Mouse (Mus musculus) urinary bladder, postnatal 14 days (tissue): ENCODE data around the gene Gm20388.

Experiments used
- DNase-seq: peaks from one replicate; pipeline ENCODE4 v3.0.0; 2021; ENCODE audit warnings: low spot score

The Gm20388 gene

GRCm38 (mm10) chr8:120204736-120205360 lies 294.2 kb downstream of the Gm20388 start:
- DNase-seq = no peak

- no peak for DNase-seq
These were observed 295.3 kb downstream of the Gm20388 start for GRCm38 (mm10) chr8:120205916-120206315.

GRCm38 (mm10) chr8:120207364-120207763 lies 296.7 kb downstream of the Gm20388 start:
- no peak for DNase-seq

GRCm38 (mm10) chr8:120208113-120208512 lies 297.5 kb downstream of the Gm20388 start:
- DNase-seq = no peak

- DNase-seq = no peak
These were observed 300.7 kb downstream of the Gm20388 start for GRCm38 (mm10) chr8:120211345-120211744.

- DNase-seq = no peak
These were observed 302.0 kb downstream of the Gm20388 start for GRCm38 (mm10) chr8:120212596-120212995.

GRCm38 (mm10) chr8:120213229-120213628 lies 302.6 kb downstream of the Gm20388 start:
- no peak for DNase-seq

- DNase-seq = no peak
These were observed 303.3 kb downstream of the Gm20388 start for GRCm38 (mm10) chr8:120213939-120214338.

- DNase-seq = no peak
These were observed 304.9 kb downstream of the Gm20388 start for GRCm38 (mm10) chr8:120215416-120216141.

- peak; percentile 43 for DNase-seq
These were observed 306.5 kb downstream of the Gm20388 start for GRCm38 (mm10) chr8:120216855-120217830.

GRCm38 (mm10) chr8:120222548-120222947 lies 311.9 kb downstream of the Gm20388 start:
- DNase-seq = no peak

- no peak for DNase-seq
These were observed 314.1 kb downstream of the Gm20388 start for GRCm38 (mm10) chr8:120224521-120225420.

GRCm38 (mm10) chr8:120225421-120226151 lies 314.9 kb downstream of the Gm20388 start:
- no peak for DNase-seq

- no peak for DNase-seq
These were observed 316.3 kb downstream of the Gm20388 start for GRCm38 (mm10) chr8:120226700-120227577.

- no peak for DNase-seq
These were observed 316.9 kb downstream of the Gm20388 start for GRCm38 (mm10) chr8:120227578-120227876.

- peak; percentile 91 for DNase-seq
These were observed 317.4 kb downstream of the Gm20388 start, which contains the start of gene Gse1 for GRCm38 (mm10) chr8:120227891-120228591. Gene Gse1 (plus strand): TSS chr8:120228456.

- no peak for DNase-seq
These were observed 318.3 kb downstream of the Gm20388 start for GRCm38 (mm10) chr8:120228781-120229573.

- DNase-seq = no peak
These were observed 318.9 kb downstream of the Gm20388 start for GRCm38 (mm10) chr8:120229574-120229916.
